Mouse (Mus musculus): ENCODE measurements around the gene Themis. TPM values are rescaled to one million over a fixed set of nuclear protein-coding genes. Genes with fewer than 3 reads are reported as not detected.
A peak's percentile ranks its signal among the peaks of the same experiment; 100 is the strongest.

Gene Themis
- polyA plus RNA-seq, 1 experiment from 2014 or later: not detected

DNA sequence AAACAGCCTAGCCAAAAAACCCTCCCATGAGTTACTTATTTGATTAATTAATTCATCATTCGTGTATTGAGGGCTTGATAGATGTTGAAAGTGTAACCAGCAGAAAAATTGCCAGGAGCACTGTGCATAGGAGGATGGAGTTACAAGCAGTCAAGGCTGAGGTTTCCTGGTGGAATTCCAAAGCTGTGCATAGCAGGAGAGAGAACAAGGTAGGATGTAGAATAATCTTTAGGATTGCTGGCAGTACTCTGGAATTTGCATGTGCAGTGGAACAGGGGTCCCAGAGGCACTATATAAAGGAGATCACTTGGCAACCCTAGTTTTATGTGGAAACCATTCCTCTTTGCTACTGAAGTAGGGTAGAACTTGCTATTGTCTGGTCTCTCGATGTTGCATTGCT is 174.4 kb downstream of the Themis start:
- Histone ChIP-seq H3K27me3 (ENCODE audit: insufficient read depth, low read length) (no peaks in the 10 kb centered on the region), H3K9ac (no peak overlapping the region), H3K4me2 (no peak overlapping the region), H3K36me3 (ENCODE audit: insufficient read depth) (no peaks in the 10 kb centered on the region), H3K4me3 (ENCODE audit: low read depth, low read length) (no peak overlapping the region), H3K27ac (ENCODE audit: low read depth) (no peak overlapping the region), H3K4me1 (ENCODE audit: insufficient read depth) (no peaks in the 10 kb centered on the region), H3K9me3 (ENCODE audit: low read depth, low read length) (no peaks in the 10 kb centered on the region)
- no peak for TF ChIP-seq CTCF (IDR thresholded peaks at IDR 0.05; ENCODE audit: low read depth)
- ATAC-seq (ENCODE audit: insufficient read depth) (no peak), DNase-seq (no peak)
- 70% methylated on average over 2 of the region's 2 CpGs for WGBS

DNA sequence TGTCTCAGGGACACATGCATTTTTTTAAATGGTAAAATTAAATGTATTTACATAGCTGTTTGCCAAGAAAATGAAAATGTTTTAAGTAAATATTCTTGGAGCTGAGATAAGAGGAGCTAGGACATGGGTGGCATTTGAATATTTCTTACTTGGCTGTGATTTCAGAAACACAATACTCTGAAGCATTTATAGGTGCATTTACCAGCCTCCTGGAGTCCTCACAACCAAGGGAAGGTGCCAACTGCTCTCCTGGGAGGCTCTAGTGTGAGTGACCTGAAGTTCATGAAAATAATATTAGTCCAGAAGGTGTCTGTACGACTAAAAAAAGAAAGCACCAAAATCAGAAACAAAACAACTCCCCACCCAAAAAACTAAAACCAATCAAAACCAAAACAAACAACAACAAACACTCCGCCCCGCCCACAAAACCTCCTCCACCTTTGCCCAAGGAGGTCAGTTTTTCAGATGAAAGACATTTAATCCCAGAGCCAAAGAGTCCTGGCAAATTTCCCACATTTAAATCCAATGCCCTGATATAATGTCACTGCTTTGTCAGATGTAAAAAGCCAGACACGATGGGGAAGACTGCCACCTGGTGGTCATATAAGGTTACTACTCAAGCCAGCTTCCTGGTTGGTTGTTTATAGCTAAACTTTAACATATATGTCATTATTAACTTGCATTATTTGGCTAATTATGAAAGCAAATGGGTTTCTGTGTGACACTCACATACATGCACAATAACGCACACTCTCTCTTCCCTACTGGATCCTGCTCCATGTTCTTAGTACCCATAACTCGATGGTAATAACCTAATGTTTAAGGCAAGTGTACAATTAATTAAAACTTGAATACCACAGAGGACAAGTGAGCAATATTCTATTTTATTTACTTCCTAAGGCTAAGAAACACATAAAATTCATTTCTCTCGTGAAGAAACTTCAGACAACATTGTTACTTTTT is 175.9 kb downstream of the Themis start:
- 30% methylated on average over 7 of the region's 7 CpGs for WGBS
- Histone ChIP-seq H3K4me1 (ENCODE audit: insufficient read depth) (no peaks in the 10 kb centered on the region), H3K4me3 (ENCODE audit: low read depth, low read length) (no peak overlapping the region), H3K27ac (ENCODE audit: low read depth) (no peak overlapping the region), H3K27me3 (ENCODE audit: insufficient read depth, low read length) (no peaks in the 10 kb centered on the region), H3K4me2 (no peak overlapping the region), H3K36me3 (ENCODE audit: insufficient read depth) (no peaks in the 10 kb centered on the region), H3K9me3 (ENCODE audit: low read depth, low read length) (no peaks in the 10 kb centered on the region), H3K9ac (no peak overlapping the region)
- TF ChIP-seq CTCF (IDR thresholded peaks at IDR 0.05; ENCODE audit: low read depth): peak; percentile 90
- ATAC-seq (ENCODE audit: insufficient read depth) (peak; percentile 58; the same call in 1 of the 2 replicates), DNase-seq (peak; percentile 92)

DNA sequence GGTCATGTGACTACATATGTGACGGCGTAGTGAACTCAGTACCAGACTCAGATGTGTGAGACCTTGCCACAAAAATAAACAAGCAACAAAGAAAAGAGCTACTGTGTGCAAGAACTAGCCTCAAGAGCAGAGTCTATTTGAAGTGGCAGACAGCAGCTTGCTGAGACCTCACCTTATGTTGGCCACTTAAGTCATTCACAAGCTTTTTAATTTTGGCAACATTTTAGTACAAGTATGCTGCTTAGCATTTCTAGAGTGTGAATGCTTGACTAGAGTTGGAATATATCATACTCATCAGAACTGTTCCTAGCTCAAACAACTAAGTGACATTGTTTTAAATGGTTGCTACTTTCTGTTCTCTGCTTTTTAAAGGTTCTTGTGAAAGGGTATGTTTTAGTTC is 188.0 kb downstream of the Themis start:
- Histone ChIP-seq H3K9ac (no peak overlapping the region), H3K4me3 (ENCODE audit: low read depth, low read length) (no peak overlapping the region), H3K4me2 (no peak overlapping the region), H3K9me3 (ENCODE audit: low read depth, low read length) (no peaks in the 10 kb centered on the region), H3K4me1 (ENCODE audit: insufficient read depth) (no peaks in the 10 kb centered on the region), H3K27ac (ENCODE audit: low read depth) (no peak overlapping the region), H3K27me3 (ENCODE audit: insufficient read depth, low read length) (no peaks in the 10 kb centered on the region), H3K36me3 (ENCODE audit: insufficient read depth) (no peaks in the 10 kb centered on the region)
- TF ChIP-seq CTCF (IDR thresholded peaks at IDR 0.05; ENCODE audit: low read depth): no peak
- WGBS: 83% methylated on average over 2 of the region's 2 CpGs
- no peak for DNase-seq
- no peak for ATAC-seq (ENCODE audit: insufficient read depth)

DNA sequence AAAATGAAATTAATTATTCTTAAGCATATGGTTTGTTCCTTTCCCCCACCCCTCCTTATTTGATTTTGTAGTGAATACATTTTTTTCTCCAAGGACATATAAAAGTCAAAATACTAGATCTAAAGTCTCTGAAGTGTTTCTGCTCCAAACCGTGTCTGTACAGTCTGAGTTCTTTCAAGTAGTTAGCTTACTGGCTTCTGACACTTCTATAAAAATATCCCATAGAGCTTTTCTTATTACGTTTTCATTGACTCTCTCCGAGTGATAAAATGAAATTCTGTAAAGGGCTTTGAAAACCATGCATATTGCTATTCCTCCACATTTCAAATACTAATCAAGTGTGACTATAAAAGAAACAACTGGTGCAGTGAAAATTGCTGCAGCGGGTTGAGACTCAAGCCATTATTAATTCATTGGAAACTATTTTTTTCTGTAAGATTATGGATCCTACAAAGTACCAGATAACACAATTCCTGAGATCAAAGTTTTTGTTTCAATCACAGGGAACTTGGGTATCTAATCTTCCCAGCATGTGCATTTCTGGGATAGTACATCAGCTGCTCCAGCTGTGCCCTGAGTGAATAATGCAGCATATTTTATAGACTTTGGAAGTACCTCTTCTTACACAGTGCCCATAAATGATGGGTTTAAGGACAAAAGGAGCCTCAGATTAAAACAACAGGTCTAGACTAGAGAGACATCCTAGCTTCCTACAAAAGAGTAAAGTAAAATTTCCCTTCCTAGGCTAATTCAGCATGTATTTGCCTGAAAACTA is 202.6 kb downstream of the Themis start:
- no peak overlapping the region for H3K4me3 ChIP-seq (ENCODE audit: low read depth, low read length)
- H3K4me2 ChIP-seq: no peak overlapping the region
- 59% methylated on average over 4 of the region's 4 CpGs for WGBS
- no peak for ATAC-seq (ENCODE audit: insufficient read depth)
- H3K9me3 ChIP-seq (ENCODE audit: low read depth, low read length): no peaks in the 10 kb centered on the region
- H3K27ac ChIP-seq (ENCODE audit: low read depth): no peak overlapping the region
- no peaks in the 10 kb centered on the region for H3K4me1 ChIP-seq (ENCODE audit: insufficient read depth)
- H3K27me3 ChIP-seq (ENCODE audit: insufficient read depth, low read length): no peaks in the 10 kb centered on the region
- TF ChIP-seq CTCF (IDR thresholded peaks at IDR 0.05; ENCODE audit: low read depth): no peak
- no peaks in the 10 kb centered on the region for H3K36me3 ChIP-seq (ENCODE audit: insufficient read depth)
- no peak for DNase-seq
- H3K9ac ChIP-seq: no peak overlapping the region

DNA sequence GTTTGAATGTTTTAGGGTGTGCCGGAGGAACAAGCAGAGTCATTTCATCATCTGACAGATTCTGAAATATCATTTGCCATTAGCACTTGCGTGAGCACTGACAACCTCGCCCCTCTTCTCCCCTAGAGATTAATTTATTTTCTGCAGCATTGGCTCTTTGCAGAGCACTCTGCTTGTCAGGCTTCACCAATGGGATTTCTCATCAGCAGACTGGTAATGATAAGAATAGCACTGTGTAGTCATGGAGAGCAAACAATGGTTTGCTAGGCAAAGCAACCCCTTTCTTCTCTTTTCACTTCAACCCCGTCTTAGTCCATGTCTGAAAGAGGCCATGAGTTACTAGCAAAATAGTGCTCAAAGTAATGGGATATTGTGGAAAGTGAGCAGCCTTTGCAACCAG is 206.4 kb downstream of the Themis start:
- Histone ChIP-seq H3K27ac (ENCODE audit: low read depth) (no peak overlapping the region), H3K9me3 (ENCODE audit: low read depth, low read length) (no peaks in the 10 kb centered on the region), H3K36me3 (ENCODE audit: insufficient read depth) (no peaks in the 10 kb centered on the region), H3K9ac (no peak overlapping the region), H3K27me3 (ENCODE audit: insufficient read depth, low read length) (no peaks in the 10 kb centered on the region), H3K4me3 (ENCODE audit: low read depth, low read length) (no peak overlapping the region), H3K4me1 (ENCODE audit: insufficient read depth) (no peaks in the 10 kb centered on the region), H3K4me2 (no peak overlapping the region)
- DNase-seq (no peak), ATAC-seq (ENCODE audit: insufficient read depth) (no peak)
- no peak for TF ChIP-seq CTCF (IDR thresholded peaks at IDR 0.05; ENCODE audit: low read depth)
- 25% methylated on average over 4 of the region's 4 CpGs for WGBS

DNA sequence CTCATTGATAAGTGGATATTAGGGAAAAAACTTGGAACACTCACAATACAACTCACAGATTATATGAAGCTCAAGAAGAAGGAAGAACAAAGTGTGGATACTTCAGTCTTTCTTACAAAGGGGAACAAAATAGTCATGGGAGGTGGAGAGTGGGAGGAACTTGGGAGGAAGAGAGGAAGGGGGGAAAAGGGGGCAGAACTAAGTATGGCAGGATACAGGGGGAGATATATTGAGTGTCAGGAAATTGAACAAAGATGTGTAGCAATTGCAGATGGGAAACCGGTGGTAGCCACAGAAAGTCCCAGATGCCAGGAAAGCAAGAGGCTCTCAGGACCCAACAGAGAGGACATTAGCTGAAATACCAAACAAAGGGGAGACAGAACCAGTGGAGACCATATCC is 219.5 kb downstream of the Themis start:
- no peak overlapping the region for H3K9ac ChIP-seq
- ATAC-seq (ENCODE audit: insufficient read depth): no peak
- TF ChIP-seq CTCF (IDR thresholded peaks at IDR 0.05; ENCODE audit: low read depth): no peak
- no peaks in the 10 kb centered on the region for H3K27me3 ChIP-seq (ENCODE audit: insufficient read depth, low read length)
- H3K27ac ChIP-seq (ENCODE audit: low read depth): no peak overlapping the region
- H3K4me2 ChIP-seq: no peak overlapping the region
- 33% methylated on average over 1 of the region's 1 CpGs for WGBS
- H3K4me1 ChIP-seq (ENCODE audit: insufficient read depth): no peaks in the 10 kb centered on the region
- H3K9me3 ChIP-seq (ENCODE audit: low read depth, low read length): no peaks in the 10 kb centered on the region
- no peak overlapping the region for H3K4me3 ChIP-seq (ENCODE audit: low read depth, low read length)
- peak; percentile 18 for DNase-seq
- no peaks in the 10 kb centered on the region for H3K36me3 ChIP-seq (ENCODE audit: insufficient read depth)

DNA sequence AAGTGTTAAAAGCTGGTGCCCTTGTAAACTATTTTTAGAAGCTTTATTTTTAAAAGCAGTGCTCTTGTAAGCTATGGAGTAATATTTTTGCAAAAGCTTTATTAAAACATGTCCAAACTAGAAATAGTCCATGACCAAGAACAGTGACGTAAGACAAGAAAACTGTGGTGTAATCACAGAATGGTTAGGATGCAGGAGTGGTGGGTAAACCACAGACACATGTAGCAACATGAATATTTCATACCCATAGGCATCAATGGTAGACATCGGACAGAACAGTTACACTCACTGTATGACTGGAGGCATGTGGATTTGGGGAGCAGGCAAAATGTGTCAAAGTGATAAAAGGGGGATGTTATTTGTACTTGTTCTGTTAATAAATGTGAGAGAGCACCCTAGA is 222.7 kb downstream of the Themis start:
- no peak overlapping the region for H3K4me3 ChIP-seq (ENCODE audit: low read depth, low read length)
- no peaks in the 10 kb centered on the region for H3K9me3 ChIP-seq (ENCODE audit: low read depth, low read length)
- H3K27ac ChIP-seq (ENCODE audit: low read depth): no peak overlapping the region
- no peaks in the 10 kb centered on the region for H3K4me1 ChIP-seq (ENCODE audit: insufficient read depth)
- no peak overlapping the region for H3K9ac ChIP-seq
- H3K4me2 ChIP-seq: no peak overlapping the region
- ATAC-seq (ENCODE audit: insufficient read depth): no peak
- DNase-seq: no peak
- 90% methylated on average over 2 of the region's 2 CpGs for WGBS
- TF ChIP-seq CTCF (IDR thresholded peaks at IDR 0.05; ENCODE audit: low read depth): no peak
- no peaks in the 10 kb centered on the region for H3K36me3 ChIP-seq (ENCODE audit: insufficient read depth)
- H3K27me3 ChIP-seq (ENCODE audit: insufficient read depth, low read length): no peaks in the 10 kb centered on the region

Measured in lung, embryonic 14.5 days (tissue).